Mouse (Mus musculus) cerebellum, postnatal 36 days (tissue): ENCODE results near the gene Psma6.

ENCODE experiments used
- DNase-seq, 2 experiments: peaks; one replicate each; pipeline ENCODE4 v3.0.0; 2021 to 2022; ENCODE audit warnings: mixed read lengths in 2 of 2

Gene Psma6

DNA sequence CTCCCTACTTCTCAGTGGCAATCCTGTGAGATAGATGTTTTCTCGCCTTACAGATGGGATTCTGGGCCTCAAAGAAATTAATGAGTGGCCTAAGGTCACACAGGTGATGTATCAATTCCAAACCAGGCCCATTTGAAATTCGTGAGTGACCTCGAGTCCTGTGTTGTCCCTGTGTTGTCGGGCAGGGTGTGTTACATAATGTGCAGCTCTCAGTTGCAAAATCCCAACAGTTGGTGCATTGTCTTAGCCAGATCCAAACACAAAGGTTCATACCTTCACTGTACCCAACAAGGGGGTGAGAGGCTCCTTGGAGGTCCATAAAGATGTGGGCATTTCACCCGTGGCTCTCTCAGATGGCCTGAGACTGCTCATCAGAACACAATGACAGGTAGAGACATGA, 56.4 kb downstream of the Psma6 start:
- DNase-seq = no peak

DNA sequence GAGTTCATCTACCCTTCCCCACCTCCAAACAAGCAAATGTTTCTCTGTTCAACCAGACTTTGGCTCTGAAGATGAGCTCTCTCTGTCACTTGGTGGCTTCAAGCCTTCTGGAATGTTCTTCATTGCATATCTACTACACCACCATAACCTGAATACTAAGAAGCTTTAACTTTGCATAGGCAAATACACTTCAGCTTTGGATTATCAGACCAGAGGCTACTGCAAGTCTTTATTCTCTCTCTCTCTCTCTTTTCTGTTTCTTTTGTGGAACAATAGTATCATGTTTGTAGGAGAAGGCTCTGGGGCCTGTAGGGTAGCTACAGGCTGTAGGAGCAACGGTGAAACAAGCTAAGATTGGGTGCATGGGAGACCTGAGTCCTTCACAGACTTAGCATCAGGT, 58.2 kb downstream of the Psma6 start:
- DNase-seq = no peak

DNA sequence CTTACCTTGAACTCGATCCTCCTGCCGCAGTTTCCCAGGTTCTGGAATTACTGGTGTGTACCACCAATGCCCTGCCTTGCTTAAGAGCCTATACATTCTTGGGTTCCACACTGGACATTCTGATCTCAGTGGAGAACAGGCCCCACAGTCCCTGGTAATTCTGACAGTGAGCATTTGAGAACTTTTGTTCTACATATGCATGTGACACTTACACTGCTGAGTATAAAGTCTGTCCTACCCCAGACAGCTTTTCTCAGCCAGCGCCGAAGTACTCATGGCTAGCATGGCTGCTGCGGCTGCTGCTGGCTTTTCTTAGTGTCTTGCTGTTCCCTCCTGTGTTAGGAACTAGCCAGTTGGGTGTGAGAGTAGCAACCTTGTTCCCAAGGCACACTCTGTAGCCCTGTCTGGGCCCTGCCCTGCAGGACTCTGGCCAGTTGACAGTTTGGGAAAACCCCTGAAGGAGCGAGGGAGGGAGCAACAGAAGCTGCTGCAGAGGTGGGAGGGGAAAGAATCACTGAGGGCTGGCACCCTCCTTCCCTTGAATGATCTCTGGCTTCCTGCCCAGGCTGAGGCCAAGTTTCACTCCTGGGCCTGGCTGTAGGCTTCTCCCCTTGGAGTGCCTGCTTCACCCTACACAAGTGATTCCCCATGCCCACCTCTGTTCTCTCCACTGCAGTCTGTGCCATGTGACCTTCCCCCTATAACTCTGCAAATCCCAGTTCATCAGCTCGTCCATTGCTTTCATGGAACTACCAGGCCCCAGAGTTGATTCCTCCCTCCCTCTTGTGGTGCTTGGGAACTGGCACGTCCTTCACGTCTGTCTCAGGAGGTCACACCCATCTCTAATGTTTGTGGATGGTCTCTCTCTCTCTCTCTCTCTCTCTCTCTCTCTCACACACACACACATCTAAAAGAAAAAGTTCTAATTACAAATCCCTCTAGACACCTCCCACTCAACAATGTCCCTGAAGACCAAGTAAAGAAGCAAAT, 59.1 kb downstream of the Psma6 start:
- DNase-seq = peak in 1 of 2 experiments; percentile 22

DNA sequence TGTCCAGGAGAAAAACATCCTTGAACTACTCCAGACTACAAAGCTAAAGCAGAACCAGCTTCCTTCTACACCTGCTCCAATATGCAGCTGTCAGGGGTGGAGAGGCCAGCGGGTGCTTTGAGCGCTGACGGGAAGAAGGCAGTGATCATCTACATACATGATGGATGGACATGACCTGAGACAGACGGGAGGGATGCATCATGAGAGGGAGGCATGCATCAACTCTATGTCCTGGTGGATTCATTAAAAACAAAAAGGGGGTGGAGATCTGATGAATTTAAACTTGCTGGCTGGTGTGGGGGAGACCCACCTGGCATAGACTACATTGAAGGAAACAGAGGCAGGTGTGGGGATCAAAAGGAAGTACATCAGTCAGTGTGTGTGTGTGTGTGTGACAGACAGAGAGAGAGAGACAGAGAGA, 60.0 kb downstream of the Psma6 start:
- DNase-seq = no peak

DNA sequence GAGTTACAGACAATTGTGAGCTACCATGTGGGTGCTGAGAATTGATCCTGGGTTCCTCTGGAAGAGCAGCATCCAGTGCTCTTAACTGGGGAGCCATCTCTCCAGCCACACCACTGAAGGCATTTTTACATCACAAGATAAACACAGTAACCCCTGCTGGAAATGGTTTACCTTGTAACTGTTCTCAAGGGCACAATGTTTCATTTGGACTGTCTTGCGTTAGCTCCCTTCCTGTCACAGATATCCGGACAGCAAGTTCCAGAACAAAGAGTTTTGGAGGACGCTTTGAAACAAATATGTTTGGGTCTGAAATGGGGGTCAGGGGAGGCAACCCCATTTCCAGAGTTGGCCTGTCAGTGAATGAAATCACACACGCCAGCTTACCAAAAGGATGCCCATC, 61.6 kb downstream of the Psma6 start:
- no peak for DNase-seq

DNA sequence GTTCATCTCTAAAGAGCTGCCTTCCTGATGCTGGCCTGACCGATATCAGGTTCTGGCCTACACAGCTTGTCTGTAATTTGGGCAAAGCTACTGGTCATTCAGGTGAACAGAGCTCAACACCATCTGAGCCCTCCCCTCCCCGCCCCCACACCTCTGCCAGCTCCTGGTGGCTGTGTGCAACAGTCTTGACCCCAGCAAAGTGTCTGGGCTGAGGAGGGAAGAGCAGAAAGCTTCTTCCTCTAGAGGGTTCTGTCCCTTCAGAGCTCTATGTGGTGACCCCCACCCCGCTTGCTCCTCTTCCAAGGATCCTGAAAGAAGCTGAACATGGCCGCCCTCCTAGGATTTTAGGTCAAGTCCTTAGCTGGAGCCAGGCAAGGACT, 62.3 kb downstream of the Psma6 start:
- DNase-seq = no peak

DNA sequence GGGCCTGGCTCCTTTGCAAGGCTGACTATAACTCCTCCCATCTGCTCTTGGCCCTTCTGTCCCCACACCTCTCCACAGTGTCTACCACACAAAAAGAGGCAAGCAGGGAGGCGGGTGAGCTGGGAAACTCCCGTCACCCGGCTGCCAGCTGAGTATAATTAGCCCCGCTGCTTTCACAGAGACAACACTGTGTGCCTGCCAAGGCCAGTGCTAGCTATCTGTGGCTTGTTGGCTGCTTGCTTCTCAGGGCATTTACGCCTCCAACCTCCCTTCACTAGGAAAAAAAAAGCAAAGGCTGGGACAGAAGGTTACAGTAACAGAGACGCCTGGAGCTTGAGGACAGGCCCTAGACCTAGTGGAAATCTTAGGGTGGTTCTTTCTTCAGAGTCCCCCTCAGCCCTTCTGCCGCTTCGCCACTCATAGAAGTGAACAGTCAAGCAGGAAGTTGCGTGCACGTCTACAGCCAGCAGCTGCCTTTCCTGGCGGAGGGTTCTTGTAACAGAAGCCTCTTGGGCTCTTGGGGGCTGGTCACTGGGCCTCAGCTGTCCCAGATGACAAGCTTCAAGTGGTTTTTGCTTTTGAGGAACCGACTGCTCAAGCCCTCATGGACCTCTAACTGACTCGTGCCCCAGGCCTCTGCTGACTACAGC, 62.8 kb downstream of the Psma6 start:
- DNase-seq = peak; percentile 80 to 81

DNA sequence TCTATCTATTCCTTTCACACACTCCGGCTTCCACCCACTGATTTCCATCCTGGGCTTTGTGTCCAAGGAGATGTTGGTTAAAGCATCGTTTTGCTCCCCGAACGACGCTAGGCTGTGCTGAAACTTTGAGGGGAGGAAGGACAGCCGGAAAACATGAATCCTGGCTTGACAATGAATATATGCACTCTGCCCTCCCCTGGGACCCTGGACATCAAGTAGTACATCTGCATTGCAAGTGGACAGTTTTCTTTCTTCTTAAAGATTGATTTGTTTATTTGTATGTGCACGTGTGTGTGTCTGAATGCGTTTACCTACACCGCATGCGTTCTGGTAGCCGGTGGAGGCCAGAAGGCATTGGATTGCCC, 63.4 kb downstream of the Psma6 start:
- no peak for DNase-seq

DNA sequence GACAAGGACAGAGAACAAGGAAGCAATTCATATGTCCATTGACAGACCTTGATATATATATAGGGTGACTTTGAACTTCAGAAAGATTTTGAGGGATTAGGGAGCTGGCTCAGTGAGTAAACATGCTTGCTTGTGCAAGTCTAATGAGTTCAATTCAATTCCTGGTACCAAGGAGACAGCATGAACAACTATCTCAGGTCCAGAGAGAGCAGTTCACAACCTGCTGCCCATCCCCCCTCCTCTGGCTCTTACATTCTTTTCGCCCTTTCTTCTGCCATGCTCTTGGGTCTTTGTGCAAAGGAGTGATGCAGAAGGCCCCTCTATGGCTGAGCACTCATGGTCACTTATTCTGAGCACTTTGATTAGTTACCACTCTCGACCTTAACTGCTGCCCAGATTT, 64.4 kb downstream of the Psma6 start:
- no peak for DNase-seq

DNA sequence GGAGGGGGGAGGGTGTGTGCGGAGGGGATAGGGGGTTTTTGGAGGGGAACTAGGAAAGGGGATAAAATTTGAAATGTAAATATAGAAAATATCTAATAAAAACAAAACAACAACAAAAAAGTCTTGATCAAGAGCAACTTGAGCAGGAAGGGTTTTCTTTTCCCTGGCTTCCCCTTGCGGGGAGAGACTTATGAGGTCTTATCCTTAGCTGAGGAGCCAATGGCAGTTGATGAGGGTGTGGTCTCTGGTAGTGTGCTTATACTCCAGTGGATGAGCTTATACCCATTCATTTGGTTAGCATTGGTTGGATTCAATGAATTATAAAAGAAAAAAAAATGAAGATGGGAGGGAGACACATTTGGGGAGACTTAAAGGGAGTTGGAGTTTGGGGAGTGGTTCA, 65.0 kb downstream of the Psma6 start:
- DNase-seq = no peak

DNA sequence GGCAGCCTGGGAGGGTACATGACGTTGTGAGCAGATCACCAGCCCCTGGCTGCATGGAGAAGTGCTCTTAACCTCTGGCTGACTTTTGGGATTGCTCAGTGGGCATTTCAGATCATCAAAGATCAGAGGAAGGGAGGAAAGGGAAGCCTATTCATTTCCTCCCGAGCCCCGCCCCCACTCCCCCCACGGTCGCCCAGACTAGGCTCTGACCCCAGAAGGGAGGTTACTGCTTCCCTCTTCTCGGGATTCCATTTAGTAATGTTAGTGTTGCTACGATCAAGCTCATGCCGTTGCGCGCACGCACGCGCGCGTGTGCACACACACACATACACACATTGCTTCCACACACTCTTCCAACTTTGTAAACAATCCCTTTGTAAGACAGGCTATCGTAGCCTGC, 66.4 kb downstream of the Psma6 start:
- DNase-seq = no peak

DNA sequence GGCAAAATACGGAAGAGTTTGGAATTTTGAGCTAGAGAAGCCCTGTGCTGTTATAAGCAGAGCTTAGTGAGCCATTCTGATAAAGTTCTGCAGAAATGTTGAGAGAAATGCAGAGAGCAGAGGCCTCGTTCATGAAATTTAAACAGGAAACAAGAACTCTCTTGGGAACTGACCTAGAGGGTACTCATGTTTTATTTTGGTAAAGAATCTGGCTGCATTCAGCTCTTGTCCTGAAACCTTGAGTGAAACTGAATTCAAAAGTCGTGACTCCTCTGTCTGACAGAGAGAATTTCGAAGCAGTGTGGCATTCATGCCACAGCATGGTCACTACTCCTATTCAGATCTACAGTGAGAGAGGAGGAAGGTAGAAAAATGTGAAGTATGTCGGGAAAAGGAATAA, 68.8 kb downstream of the Psma6 start:
- no peak for DNase-seq

DNA sequence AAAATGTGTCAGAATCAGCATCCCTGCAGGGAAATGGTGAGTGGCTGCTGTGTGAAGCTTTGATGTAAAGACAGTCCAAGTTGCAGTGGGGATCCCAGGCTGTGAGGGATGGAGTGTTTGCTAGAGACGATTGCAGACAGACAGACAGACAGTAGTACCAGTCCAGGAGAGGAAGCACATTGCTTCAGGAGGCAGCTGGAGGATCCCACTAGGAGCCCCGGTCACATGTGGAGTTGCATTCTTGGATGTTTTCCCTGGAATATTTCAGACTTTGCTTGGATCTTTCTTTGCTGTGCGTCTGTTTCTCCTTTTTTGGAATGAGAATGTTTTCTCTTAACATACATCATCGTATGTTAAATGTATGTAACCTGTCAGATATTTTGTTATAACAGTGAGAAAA, 69.9 kb downstream of the Psma6 start:
- DNase-seq = no peak

DNA sequence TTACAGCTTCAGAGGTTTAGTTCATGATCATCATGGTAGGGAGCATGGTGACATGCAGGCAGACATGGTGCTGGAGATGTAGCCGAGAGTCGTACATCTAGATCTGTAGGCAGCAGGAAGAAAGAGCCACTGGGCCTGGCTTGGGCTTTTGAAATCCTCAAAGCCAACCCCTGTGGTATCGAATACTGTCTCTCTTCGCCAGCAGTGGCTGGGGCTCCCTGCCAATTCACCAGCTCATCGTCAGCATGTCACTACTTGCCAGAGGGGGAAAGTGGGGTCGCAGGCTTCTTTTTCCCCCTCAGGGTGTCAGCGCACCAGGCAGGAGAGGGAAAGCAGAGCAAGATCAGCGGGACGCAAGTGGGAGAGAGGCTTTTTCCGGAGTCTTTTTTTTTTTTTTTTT, 71.2 kb downstream of the Psma6 start:
- no peak for DNase-seq

DNA sequence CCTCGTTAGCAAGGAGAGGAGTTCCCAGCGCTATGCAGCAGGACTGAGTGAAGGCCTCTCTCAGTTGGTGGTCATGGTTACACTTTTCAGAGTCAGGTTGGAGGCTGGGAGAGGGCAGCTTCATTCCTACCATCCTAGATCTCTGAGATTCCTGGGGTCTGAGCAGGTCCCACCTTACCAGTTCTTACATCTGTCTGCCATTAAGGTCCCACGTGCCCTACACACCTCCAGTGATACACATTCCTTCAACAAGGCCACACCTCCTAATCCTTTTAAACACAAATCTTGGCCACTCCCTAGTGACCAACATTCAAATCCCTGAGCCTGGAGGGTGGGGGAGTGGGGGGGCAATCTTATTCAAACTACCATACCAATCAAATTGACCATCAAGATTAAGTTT, 72.1 kb downstream of the Psma6 start:
- no peak for DNase-seq

DNA sequence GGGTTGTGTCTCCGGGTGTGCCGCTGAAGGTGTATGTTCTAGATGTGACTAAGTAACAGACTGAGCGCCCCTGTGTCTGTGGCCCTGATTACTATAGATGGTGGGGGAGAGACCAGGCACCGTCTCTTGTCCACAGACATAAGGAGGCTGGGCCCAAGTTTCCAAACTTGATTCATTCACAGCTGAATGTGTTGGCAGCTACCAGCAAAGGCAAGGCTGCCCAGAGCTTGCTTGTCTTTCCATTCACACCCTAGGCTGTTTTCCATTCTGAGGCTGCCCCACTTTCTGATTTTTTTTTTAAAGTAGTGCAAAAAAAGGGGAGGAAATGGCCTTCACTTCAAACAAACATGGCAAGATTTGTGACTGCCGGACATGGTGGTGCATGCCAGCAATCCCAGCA, 72.9 kb downstream of the Psma6 start:
- no peak for DNase-seq

DNA sequence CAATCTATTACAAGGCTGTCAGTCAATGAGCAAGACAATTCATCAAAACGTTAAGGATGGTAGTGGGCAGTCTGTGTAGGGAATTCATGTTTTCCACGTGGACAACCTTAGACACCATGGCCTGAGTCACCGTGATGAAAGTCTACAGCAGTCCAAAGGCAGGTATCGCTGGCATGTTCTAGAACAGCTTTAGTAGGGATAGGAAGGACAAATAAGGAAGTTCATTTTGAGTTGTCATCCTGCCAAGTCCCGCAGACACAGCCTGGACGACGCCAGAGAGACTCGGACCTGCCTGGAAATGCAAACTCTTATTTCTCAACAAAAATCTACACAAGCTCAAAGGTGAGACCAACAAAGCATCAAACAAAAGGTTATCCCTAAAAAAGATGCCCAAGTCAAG, 75.7 kb downstream of the Psma6 start:
- DNase-seq = no peak

DNA sequence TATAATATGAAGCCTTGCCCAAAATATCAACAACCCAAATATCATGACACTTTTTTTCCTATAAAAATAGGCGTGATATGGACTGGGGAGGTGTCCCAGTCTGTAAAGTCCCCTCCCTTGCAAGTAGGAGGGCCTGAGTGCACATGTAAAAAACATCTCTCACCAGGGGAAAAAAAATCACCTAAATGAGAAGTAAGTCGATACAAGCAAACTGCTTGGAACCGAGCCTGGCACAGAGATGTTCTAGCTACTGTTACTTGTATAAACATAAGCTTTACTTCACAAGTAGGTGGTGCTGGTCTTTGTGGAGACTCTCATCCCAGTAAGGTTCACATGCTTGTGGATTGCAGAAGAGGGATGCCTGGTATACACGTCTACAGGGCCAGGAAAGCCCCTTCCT, 76.9 kb downstream of the Psma6 start:
- no peak for DNase-seq

DNA sequence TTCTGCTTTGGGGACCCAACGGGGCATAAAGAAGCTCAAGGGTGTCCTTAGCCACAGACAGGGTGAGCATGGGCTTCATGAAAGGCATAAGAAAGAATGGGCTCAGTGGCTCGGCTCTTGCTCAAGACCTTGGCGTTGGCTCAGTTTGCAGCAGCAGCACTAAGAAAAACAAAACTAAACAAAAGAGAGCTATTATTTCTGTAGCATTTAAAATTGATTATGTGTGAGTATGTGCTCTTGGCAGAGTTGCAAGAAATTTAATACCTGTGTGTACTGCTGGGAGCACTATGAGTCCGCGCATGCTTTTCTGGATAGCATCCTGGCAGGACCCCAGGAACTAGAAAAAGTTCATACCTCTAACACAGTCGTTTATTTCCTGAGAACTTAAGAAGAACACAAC, 77.7 kb downstream of the Psma6 start:
- no peak for DNase-seq

DNA sequence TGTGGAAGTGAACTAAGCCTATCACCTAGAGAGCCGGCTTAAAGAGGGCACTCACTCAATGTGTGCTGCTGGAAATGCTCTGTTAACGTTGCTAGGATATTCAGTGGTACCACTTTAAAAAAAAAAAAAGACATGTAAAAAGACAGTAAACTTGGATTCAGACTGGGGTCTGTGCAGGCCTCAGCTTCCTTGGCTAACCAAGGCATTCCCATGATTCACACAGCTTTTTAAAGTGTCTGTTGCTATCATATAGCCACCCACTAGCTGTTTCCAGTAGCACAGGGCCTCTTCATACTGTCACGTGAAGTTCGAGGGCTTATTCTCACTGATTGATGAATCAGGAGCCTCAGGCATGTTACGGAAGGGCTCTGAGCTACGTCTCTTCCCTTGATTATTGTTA, 78.4 kb downstream of the Psma6 start:
- no peak for DNase-seq

DNA sequence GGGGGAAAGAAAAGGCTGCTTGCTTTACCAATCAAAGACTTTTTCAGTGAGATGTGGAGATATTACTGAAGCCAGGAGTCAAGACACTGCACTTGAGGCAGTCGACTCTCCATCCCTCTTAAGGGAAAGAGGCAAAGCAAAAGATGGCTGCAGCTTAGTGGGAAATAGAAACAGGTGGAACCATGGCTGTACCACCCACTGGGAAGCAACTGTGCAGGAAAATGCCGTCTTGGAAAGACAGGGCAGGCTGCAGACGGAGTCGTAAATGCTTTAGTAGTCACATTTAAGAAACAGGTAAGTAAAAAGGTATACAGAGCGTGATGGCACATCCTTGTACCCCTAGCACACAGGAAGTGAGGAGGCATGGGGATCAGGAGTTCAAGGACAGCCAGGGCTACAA, 79.1 kb downstream of the Psma6 start:
- DNase-seq = peak; percentile 44 to 48

DNA sequence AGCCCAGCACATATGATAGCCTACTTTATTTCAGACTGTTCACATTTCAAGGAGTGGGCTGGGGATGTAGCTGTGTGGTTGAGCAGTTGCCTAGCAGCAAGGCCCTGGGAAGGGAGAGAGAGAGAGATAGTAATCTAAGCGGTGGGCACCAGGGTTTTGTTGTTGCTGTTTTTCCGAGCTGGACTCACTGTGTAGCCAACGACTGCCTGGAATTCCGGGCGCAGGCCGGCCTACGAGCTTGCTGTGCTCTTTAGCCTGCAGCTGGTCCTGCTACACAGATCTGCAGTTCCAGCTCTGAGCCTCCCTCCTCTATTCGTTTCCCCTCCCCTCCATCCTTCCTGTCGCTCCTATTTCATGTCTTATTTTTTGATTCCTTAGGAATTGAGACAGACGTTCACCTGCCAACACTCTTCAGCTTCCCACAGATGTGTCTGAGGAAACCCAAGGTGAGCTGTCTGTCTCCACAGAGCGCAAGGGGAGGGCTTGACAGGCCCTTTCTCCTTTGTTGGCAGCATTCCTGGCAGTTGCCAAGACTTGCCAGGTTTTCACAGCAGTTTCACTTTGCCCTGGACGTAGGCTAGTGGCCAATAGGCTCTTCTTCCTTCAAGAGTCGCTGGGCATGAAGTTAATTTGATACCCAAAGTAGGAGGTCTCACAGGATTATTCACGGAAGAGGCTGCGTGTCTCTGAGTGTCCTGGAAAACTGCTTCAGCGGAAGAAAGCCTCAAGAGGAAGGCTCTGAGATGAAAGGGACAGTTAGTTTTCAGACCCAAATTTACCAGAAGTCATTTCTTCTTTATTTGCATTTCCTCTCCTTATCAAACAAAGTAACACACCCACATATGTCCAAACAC, 80.2 kb downstream of the Psma6 start:
- DNase-seq = peak; percentile 21 to 40

DNA sequence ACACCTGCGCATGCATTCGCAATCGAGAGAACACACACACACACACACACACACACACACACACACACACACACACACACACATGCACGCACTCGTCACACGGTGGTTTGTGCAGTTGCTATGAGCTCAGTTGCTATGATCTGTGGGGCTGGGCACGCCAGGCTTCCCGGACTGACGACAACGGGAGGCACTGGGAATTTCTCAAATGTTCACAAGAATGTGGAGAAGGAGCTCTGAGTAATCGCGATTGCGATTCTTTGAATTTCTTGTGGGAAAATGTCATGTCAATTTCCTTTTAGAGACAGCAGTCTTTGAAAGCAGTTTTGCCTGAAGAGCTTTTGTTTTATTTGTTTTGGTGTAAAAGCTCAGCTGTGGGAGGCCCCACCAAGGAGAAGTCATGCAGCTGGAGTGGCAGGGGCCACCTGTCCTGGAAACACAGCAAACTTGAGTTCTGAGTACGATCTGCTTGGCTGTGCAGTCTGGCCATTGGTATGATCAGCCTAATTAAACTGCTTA, 80.9 kb downstream of the Psma6 start:
- peak; percentile 17 to 26 for DNase-seq
